Mouse (Mus musculus): ENCODE results near the gene Slitrk5.
A peak's percentile ranks its signal among the peaks of the same experiment; 100 is the strongest.
"Not testable (repeated sequence)": the region's sequence is repeated elsewhere in the genome, so short reads cannot be mapped to it uniquely, and the experiment has no call there.

The Slitrk5 gene

DNA sequence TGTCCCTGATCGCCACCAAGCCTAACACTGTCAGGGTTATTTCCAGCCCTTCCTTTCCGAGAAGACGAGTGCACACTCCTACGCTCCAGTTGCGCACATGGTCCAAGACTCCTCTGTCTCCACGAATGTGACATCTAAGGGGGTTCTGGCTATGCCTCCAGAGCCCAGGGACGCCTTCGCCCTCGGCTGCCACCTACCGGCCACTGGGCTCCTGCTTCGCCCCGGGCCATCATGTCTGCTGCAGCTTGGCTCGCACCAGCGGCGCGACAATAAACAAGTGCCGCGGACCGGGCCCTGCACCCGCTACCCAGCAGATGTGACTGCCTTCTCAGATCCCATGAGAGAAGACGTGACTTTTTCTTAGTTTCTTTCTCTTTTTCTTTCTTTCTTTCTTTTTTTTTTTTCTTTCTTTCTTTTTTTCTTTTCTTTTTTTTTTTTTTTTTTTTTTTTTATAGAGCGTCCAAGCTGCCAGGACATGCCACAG, at the start of gene Slitrk5:
TSS of gene Slitrk5 (plus strand) at position 434 of the 484 bp plus-strand sequence.
- peak; percentile 76 to 81 for DNase-seq

DNA sequence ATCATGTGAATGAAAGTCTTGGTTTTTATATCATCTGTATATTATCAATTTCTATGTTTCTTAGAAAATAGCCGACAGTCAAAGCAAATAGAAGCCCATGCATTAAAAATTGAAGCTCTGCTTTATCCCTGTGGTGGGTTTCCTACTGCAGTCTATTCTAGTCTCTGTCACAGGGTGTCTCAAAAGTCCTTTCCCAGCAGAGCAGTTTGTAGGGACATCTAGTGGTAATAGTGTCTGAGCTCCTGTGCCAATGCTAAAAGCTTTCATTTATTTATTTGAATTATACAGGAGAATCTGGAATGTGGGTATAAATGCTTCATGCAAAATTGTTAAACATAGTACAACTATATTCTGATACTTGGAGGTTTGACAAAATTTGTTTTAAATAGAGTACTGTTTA, 2.0 kb upstream of the Slitrk5 start:
- DNase-seq, result no peak

DNA sequence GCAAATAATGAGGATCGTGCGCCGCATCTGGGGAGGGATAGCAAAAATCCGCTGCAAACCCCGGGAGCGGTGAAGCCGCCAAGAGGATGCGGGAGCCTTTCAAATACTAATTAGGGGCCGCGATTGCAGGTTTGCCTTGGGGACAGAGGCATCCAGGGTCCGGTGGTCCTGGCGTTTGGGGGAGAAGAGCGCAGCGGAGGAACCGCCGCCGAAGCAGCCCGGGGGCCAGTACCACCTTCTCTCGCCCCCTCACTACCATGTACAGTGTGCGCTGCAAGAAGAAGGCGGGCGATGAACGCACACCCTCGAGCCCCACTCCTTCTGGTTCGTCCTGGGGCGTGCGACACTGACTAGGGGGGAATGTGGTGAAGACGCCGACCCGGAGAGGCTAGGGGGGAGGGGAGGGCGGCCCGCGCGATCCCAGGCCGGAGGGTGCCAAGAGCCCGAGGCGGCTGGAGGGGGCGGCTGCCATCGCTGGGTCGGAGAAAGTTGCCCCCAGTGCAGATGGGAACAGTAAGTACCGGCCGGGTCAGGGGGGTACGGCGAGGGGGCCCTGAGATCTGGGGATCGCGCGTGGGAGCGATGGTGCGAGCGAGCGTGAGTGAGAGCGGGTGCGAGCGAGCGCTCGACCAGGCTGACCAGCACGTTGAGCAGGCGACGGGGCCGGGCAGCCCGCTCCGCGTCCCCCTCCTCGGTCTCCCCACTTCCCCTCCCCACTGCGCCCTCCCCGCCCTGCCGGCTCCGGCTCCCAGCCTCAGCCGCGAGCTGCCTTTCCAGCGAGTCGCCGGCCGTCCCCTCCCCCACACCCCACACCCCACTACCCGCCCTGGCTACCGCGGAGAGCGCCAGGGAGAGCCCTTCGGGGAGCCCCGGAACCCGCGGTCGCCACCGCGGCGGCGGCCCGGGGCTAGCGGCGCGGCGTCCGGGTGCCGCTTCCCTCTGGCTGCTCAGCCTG, 591 bp downstream of the Slitrk5 start:
- DNase-seq, result peak in 1 of 2 experiments; percentile 42

DNA sequence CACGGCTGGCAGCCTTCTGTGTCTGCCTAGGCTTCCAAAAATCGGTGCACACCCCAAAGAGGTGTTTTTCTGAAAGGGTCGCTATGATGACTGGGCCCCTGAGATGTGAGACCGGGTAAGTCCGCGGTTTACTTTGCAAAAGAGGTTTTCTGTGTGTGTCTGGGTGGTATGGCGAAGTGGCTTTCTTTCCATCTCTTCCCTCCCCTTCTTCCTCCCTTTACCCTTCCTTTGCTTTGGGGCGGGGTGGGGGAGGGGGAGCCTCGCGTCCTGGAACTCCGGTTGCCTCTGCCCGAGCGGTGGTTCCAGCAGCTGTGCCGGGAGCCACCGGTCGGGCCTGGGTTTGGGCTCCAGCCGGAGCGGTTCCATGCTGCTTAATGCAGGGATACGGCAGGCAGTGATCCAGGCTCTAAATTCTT, 1.3 kb downstream of the Slitrk5 start:
- DNase-seq, result peak in 1 of 2 experiments; percentile 43

DNA sequence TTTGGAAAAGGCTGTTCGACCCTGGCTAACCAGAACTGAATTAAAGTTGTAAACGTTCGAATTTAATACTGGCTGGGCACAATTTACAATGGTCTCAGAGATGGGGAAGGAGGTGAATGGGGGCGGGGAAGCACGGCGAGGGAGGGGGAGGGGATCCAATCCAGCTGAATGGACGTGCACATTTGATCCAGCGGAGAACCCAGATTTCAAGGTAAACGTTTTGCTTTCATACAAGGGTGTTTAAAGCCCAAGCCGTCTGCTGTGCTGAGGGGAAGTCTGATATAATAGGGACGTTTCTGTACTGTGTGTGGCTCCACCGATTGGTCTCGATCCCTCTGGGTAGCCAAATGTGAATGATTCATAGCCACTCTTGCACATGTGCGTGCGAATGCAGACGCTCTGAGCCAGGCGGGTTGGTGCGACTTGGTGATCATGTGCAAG, 2.0 kb downstream of the Slitrk5 start:
- DNase-seq, result peak in 1 of 2 experiments; percentile 24

DNA sequence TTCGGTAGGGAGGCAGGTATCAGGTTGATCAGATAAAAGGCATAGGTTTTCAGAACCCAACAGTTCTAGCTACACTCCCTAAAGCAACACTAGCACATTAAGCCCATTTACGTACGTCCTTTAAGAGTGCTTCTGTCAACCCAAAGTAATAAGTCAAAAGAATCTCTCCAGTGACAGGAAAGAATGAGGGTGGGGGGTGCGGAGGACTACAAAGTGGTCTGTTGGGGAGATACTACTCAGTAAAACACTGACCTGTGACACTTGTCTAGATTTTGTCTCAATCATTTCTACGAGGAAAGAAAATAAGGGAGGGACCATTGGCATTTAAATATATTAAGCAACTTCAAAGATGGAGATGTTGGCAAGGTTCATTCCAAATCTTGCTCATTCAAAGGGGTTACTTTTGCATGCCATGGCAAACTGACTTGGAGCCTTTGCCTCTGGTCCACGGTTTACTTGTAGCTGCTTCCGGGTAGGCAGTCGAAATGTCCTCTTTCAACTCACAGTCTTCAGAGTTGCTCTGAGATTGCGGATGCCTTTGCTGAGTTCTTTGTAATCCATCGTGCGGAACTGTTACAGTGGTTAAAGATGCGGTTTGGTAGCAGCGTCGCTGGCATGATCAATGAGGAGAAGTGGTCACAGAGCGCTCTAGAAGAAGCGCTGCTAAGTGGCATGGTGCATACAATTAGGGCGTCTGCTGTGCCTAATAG, 2.6 kb downstream of the Slitrk5 start:
- no peak for DNase-seq

DNA sequence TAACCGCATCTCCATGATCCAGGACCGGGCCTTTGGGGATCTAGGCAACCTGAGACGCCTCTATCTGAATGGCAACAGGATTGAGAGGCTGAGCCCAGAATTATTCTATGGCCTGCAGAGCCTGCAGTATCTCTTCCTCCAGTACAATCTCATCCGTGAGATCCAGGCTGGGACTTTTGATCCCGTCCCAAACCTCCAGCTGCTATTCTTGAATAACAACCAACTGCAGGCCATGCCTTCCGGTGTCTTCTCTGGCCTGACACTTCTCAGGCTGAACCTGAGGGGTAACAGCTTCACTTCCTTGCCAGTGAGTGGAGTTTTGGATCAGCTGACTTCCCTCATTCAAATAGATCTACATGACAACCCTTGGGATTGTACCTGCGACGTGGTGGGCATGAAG, 5.4 kb downstream of the Slitrk5 start:
- no peak for DNase-seq

DNA sequence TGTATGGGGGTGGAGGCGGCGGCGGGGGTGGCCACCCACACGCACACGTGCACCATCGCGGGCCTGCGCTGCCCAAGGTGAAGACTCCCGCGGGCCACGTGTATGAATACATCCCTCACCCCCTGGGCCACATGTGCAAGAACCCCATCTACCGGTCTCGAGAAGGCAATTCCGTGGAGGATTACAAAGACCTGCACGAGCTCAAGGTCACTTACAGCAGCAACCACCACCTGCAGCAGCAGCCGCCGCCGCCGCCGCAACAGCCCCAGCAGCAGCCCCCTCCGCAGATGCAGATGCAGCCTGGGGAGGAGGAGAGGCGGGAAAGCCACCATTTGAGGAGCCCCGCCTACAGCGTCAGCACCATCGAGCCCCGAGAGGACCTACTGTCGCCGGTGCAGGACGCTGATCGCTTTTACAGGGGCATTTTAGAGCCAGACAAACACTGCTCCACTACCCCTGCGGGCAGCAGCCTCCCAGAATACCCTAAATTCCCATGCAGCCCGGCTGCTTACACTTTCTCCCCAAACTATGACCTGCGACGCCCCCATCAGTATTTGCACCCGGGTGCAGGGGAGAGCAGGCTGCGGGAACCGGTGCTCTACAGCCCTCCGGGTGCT, 6.3 kb downstream of the Slitrk5 start:
- DNase-seq, result peak in 1 of 2 experiments; percentile 36

DNA sequence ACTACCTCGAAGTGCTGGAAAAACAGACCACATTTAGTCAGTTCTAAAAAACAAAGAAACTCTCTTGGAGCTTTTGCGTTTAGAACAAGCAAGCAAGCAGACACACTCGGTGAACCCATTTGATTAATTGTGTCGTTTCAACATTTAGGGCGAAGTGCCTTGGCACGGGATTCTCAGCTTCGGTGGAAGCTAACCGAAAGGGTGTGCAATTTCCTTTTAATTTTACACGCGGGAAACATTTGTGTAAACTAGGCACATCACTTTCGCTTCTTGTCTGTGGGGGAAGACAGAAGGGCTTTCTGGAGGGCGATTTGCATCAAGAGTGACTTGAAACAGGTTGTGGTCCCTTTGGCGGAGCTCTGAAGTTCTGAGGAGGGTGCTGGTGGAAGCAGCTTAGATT, 6.9 kb downstream of the Slitrk5 start:
- DNase-seq, result no peak

DNA sequence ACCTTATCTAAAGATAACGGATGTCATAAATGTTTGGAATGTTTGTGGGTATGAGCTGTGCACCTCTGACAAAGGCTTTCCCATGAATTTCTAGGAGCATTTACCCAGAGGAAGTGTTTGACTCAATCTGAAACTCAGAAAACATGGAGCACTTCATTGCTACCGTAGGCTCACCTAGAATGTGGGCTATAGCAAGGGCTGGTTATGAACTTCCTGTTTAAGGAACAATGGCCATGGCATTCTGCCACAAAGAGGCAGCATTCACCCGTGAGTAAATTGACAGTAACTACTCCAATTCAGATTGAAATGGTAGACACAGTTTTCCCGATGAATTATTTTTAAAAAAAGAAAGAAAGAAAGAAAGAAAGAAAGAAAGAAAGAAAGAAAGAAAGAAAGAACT, 8.6 kb downstream of the Slitrk5 start:
- DNase-seq, result no peak

DNA sequence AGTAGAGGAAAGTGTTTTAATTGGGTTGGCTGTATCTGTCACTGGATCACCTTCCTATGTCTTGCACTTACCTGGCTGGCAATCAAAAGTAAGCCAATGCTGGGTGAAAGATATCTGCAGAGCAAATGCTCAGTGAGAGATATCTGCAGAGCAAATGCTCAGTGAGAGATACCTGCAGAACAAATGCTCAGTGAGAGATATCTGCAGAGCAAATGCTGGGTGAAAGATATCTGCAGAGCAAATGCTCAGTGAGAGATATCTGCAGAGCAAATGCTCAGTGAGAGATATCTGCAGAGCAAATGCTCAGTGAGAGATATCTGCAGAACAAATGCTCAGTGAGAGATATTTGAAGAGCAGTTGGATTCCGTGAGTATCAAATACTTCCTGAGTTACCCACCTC, 15.2 kb downstream of the Slitrk5 start:
- not testable (repeated sequence) for DNase-seq

DNA sequence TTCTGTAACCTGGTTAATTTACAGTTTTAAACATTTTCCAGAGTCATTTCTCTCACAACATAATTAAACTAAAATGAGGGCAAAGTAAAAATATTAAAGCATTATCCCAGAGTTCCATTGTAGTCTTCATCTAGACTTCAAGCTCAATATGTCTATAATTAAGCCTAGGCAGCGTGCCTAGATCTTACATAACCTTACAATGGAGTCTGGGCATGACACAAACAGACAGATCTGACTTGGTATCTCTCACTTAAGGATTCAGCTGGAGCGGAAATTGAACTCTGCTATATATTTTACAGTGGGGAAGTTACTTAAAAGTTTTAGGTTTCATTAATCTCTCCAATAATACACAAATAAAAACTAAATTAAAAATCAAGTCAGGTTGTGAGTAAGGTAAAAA, 54.9 kb downstream of the Slitrk5 start:
- no peak for DNase-seq
